Mouse (Mus musculus): ENCODE results near the gene Nkap. TPM values are rescaled to one million over a fixed set of nuclear protein-coding genes. Genes with fewer than 3 reads are reported as not detected.

Gene Nkap
- 11.5 and 15.5 TPM in 2 replicates for total RNA-seq (2023)

GRCm38 (mm10) chrX:37126671-37127358 is at the start of gene Nkap:
Nkap (plus strand) TSS chrX:37126795.

GRCm38 (mm10) chrX:37084927-37085660 is 41.5 kb upstream of the Nkap start, which contains the start of gene Rpl39:
Rpl39 (minus strand) TSS chrX:37085402.

GRCm38 (mm10) chrX:37110193-37110880 is 16.3 kb upstream of the Nkap start, which contains the start of gene Upf3b:
Upf3b (minus strand) TSS chrX:37110322.

GRCm38 (mm10) chrX:37168742-37169141 is 42.1 kb downstream of the Nkap start, which contains the start of gene Akap14:
Akap14 (minus strand) TSS chrX:37168842.

GRCm38 (mm10) chrX:37191105-37191743 is 64.6 kb downstream of the Nkap start, which contains the start of the genes Ndufa1 and Rnf113a1:
Ndufa1 (minus strand) TSS chrX:37191163.
Rnf113a1 (plus strand) TSS chrX:37191245.

Other genes with a start within 250 kb of the Nkap start
- gene Nkrf, start 223.9 kb upstream of the Nkap start, total RNA-seq (2023), result 1.6 and 1.9 TPM in 2 replicates
- 21.9 and 28.2 TPM in 2 replicates for gene Sept6, start 135.0 kb upstream of the Nkap start, total RNA-seq (2023)
- not detected in 2 replicates for gene Sowahd, start 78.0 kb upstream of the Nkap start, total RNA-seq (2023)
- gene Rpl39, start 41.4 kb upstream of the Nkap start, total RNA-seq (2023), result 246 and 267 TPM in 2 replicates
- gene Upf3b, start 16.5 kb upstream of the Nkap start, total RNA-seq (2023), result 11.3 and 14.3 TPM in 2 replicates
- not detected in 2 replicates for gene Akap14, start 42.0 kb downstream of the Nkap start, total RNA-seq (2023)
- 90.8 and 107 TPM in 2 replicates for gene Ndufa1, start 64.4 kb downstream of the Nkap start, total RNA-seq (2023)
- gene Rnf113a1, start 64.5 kb downstream of the Nkap start, total RNA-seq (2023), result 3.0 and 3.3 TPM in 2 replicates
- not detected in 2 replicates for gene Gm9, start 84.2 kb downstream of the Nkap start, total RNA-seq (2023)
- not detected in 2 replicates for gene Rhox1, start 95.5 kb downstream of the Nkap start, total RNA-seq (2023)
- not detected in 2 replicates for gene Rhox2a, start 118.2 kb downstream of the Nkap start, total RNA-seq (2023)
- not detected in 2 replicates for gene Rhox3a, start 123.1 kb downstream of the Nkap start, total RNA-seq (2023)
- not detected in 2 replicates for gene Rhox4a, start 138.5 kb downstream of the Nkap start, total RNA-seq (2023)